Mouse (Mus musculus): Measurements from ENCODE around the gene Cntn1. TPM values are rescaled to one million over a fixed set of nuclear protein-coding genes. Genes with fewer than 3 reads are reported as not detected.

Gene Cntn1
- polyA plus RNA-seq, 1 experiment from 2014 or later = 0.05 TPM

GRCm38 (mm10) chr15:92060986-92061385 is 10.0 kb downstream of the Cntn1 start:
- H3K9me3 ChIP-seq (replicated peaks) = no peaks in the 10 kb centered on the region
- no peaks in the 10 kb centered on the region for H3K4me1 ChIP-seq (replicated peaks)
- no peak overlapping the region for H3K27ac ChIP-seq (replicated peaks)
- no peak overlapping the region for H3K4me2 ChIP-seq
- H3K9ac ChIP-seq = no peak overlapping the region
- no peaks in the 10 kb centered on the region for H3K36me3 ChIP-seq (replicated peaks)
- H3K4me3 ChIP-seq (replicated peaks) = no peak overlapping the region
- 56% methylated on average over 3 of the region's 3 CpGs for WGBS (ENCODE audit: insufficient replicate concordance)
- ATAC-seq (ENCODE audit: insufficient read depth) = no peak
- H3K27me3 ChIP-seq = no peaks in the 10 kb centered on the region

DNA sequence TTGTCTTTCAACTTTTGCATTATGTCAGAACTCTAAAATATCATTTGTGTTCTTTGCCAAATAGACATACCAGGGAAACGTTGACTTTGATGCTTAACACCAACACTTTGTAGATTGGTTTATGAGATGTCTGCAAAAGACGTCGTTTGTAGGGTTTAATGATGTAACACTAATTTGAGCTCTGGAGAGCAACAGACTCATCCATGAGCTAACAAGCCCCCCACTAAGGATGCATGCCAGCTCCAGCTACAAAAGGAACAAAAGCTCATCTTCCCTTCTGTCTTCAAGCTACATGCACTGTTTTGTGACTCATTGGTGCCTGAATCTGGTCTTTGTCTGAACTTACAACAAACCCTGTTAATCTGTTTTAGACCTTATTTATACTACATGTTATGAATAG is 28.5 kb downstream of the Cntn1 start:
- 58% methylated on average over 3 of the region's 3 CpGs for WGBS (ENCODE audit: insufficient replicate concordance)
- Histone ChIP-seq H3K27me3 (no peaks in the 10 kb centered on the region), H3K9me3 (replicated peaks) (no peaks in the 10 kb centered on the region), H3K4me1 (replicated peaks) (no peaks in the 10 kb centered on the region), H3K36me3 (replicated peaks) (no peaks in the 10 kb centered on the region), H3K4me3 (replicated peaks) (no peak overlapping the region), H3K27ac (replicated peaks) (no peak overlapping the region), H3K4me2 (no peak overlapping the region), H3K9ac (no peak overlapping the region)
- ATAC-seq (ENCODE audit: insufficient read depth) = no peak

GRCm38 (mm10) chr15:92085876-92086275 is 34.9 kb downstream of the Cntn1 start:
- no peaks in the 10 kb centered on the region for H3K4me1 ChIP-seq (replicated peaks)
- no peak for ATAC-seq (ENCODE audit: insufficient read depth)
- H3K4me2 ChIP-seq = no peak overlapping the region
- no peak overlapping the region for H3K27ac ChIP-seq (replicated peaks)
- no peaks in the 10 kb centered on the region for H3K36me3 ChIP-seq (replicated peaks)
- H3K9ac ChIP-seq = no peak overlapping the region
- 82% methylated on average over 1 of the region's 1 CpGs for WGBS (ENCODE audit: insufficient replicate concordance)
- H3K27me3 ChIP-seq = no peaks in the 10 kb centered on the region
- H3K4me3 ChIP-seq (replicated peaks) = no peak overlapping the region
- no peaks in the 10 kb centered on the region for H3K9me3 ChIP-seq (replicated peaks)

GRCm38 (mm10) chr15:92087691-92088286 is 36.8 kb downstream of the Cntn1 start:
- Histone ChIP-seq H3K36me3 (replicated peaks) (no peaks in the 10 kb centered on the region), H3K4me3 (replicated peaks) (no peak overlapping the region), H3K27me3 (no peaks in the 10 kb centered on the region), H3K4me2 (no peak overlapping the region), H3K9me3 (replicated peaks) (no peaks in the 10 kb centered on the region), H3K27ac (replicated peaks) (no peak overlapping the region), H3K9ac (no peak overlapping the region), H3K4me1 (replicated peaks) (no peaks in the 10 kb centered on the region)
- 57% methylated on average over 6 of the region's 6 CpGs for WGBS (ENCODE audit: insufficient replicate concordance)
- ATAC-seq (ENCODE audit: insufficient read depth) = no peak

DNA sequence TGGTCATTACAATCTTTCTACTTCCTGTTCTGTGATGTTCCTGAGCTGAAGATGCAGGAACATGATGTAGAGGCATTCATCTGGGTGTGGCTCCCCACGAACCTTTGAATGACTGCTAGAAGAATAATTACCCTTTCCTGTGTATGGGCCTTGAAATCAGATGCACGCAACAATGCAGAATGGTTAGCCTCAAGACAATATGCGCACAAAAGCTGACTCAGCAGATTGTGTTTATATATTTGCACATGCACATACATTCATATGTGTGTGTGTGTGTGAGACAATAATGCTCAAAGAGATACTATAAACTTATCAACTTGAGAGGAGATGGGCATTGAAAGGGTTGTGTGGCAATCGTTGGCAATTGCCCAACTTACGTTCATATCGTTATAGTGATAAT is 39.8 kb downstream of the Cntn1 start:
- Histone ChIP-seq H3K27ac (replicated peaks) (no peak overlapping the region), H3K4me2 (no peak overlapping the region), H3K27me3 (no peaks in the 10 kb centered on the region), H3K9me3 (replicated peaks) (no peaks in the 10 kb centered on the region), H3K4me3 (replicated peaks) (no peak overlapping the region), H3K4me1 (replicated peaks) (no peaks in the 10 kb centered on the region), H3K36me3 (replicated peaks) (no peaks in the 10 kb centered on the region), H3K9ac (no peak overlapping the region)
- ATAC-seq (ENCODE audit: insufficient read depth) = no peak
- 71% methylated on average over 6 of the region's 6 CpGs for WGBS (ENCODE audit: insufficient replicate concordance)

- Histone ChIP-seq H3K9me3 (replicated peaks) (no peaks in the 10 kb centered on the region), H3K4me1 (replicated peaks) (no peaks in the 10 kb centered on the region), H3K4me3 (replicated peaks) (no peak overlapping the region), H3K27ac (replicated peaks) (no peak overlapping the region), H3K9ac (no peak overlapping the region), H3K36me3 (replicated peaks) (no peaks in the 10 kb centered on the region), H3K4me2 (no peak overlapping the region), H3K27me3 (no peaks in the 10 kb centered on the region)
- WGBS (ENCODE audit: insufficient replicate concordance) = 55% methylated on average over 3 of the region's 3 CpGs
- no peak for ATAC-seq (ENCODE audit: insufficient read depth)
Measured at GRCm38 (mm10) chr15:92092041-92092440, 41.1 kb downstream of the Cntn1 start.

DNA sequence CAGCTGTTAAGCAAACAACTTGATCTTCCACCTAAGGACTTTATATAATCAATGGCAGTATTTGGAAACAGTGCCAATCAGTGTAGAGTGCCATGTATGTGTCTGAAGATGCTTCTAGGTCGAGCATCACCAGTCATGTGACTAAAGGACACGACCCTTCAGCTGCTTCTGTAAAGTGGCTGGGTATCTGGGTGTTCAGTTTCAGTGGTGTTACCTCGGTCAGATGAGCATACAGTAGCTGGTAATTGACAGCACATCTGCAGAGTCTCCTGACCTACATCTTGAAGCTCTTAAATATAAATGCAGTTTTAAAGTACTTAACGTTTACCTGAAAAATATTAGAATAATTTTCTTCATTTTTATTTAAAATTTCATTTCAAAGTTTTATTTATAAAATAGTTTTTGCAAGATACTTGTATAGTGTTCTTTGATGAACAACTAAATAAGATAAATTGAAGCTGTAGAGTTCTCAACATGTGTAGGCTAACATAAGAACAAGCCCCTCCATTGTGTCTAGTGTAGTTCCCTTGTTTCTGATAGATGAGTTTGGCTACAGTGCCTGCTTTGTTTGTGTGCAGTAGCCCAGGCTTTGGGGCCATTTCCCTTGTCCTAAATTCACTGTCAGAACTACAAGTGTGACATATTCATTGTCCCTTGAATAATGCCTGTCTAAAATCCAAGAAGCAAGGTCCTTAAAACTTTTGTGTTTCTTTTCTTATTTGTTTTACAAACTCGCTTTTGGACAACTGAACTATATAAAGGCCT is 48.6 kb downstream of the Cntn1 start:
- ATAC-seq (ENCODE audit: insufficient read depth) = no peak
- WGBS (ENCODE audit: insufficient replicate concordance) = 40% methylated on average over 5 of the region's 5 CpGs
- H3K4me3 ChIP-seq (replicated peaks) = no peak overlapping the region

GRCm38 (mm10) chr15:92101956-92102355 is 51.0 kb downstream of the Cntn1 start:
- Histone ChIP-seq H3K27me3 (no peaks in the 10 kb centered on the region), H3K36me3 (replicated peaks) (no peaks in the 10 kb centered on the region), H3K9me3 (replicated peaks) (no peaks in the 10 kb centered on the region), H3K27ac (replicated peaks) (no peak overlapping the region), H3K4me3 (replicated peaks) (no peak overlapping the region), H3K4me2 (no peak overlapping the region), H3K9ac (no peak overlapping the region), H3K4me1 (replicated peaks) (no peaks in the 10 kb centered on the region)
- ATAC-seq (ENCODE audit: insufficient read depth) = no peak
- 71% methylated on average over 9 of the region's 9 CpGs for WGBS (ENCODE audit: insufficient replicate concordance)

More for the DNA sequence above, 48.6 kb downstream of the Cntn1 start:
- Histone ChIP-seq H3K9me3 (replicated peaks) (no peaks in the 10 kb centered on the region), H3K9ac (no peak overlapping the region), H3K36me3 (replicated peaks) (no peaks in the 10 kb centered on the region), H3K27me3 (no peaks in the 10 kb centered on the region), H3K4me2 (no peak overlapping the region), H3K4me1 (replicated peaks) (no peaks in the 10 kb centered on the region), H3K27ac (replicated peaks) (no peak overlapping the region)

DNA sequence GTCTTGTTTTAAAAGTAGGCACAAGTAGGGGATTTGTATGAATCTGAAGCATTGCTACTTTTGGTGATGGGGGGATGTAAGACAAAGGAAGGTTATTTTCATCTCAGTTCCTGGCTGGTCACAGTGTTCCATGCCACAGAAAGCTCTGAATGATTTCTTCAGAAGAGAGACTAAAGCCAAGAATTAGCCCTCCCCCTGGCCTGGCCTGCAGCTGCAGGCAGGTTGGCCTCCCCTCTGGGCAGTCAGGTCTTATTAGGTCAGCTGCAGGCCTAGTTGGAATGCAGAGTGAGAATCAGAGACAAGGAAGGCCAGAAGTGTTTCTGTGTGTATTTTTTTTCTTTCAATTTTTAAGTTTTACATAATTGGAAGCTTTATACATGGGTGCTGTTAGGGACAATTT is 61.5 kb downstream of the Cntn1 start:
- Histone ChIP-seq H3K27me3 (no peaks in the 10 kb centered on the region), H3K9ac (no peak overlapping the region), H3K27ac (replicated peaks) (no peak overlapping the region), H3K9me3 (replicated peaks) (no peaks in the 10 kb centered on the region), H3K4me2 (no peak overlapping the region), H3K36me3 (replicated peaks) (no peaks in the 10 kb centered on the region), H3K4me1 (replicated peaks) (no peaks in the 10 kb centered on the region), H3K4me3 (replicated peaks) (no peak overlapping the region)
- no peak for ATAC-seq (ENCODE audit: insufficient read depth)

- Histone ChIP-seq H3K9ac (no peak overlapping the region), H3K27me3 (no peaks in the 10 kb centered on the region), H3K27ac (replicated peaks) (no peak overlapping the region), H3K36me3 (replicated peaks) (no peaks in the 10 kb centered on the region), H3K4me1 (replicated peaks) (no peaks in the 10 kb centered on the region), H3K4me3 (replicated peaks) (no peak overlapping the region), H3K9me3 (replicated peaks) (no peaks in the 10 kb centered on the region), H3K4me2 (no peak overlapping the region)
- 75% methylated on average over 3 of the region's 3 CpGs for WGBS (ENCODE audit: insufficient replicate concordance)
- ATAC-seq (ENCODE audit: insufficient read depth) = no peak
Measured at GRCm38 (mm10) chr15:92132936-92133335, 82.0 kb downstream of the Cntn1 start.

- Histone ChIP-seq H3K4me3 (replicated peaks) (no peak overlapping the region), H3K9me3 (replicated peaks) (no peaks in the 10 kb centered on the region), H3K27me3 (no peaks in the 10 kb centered on the region), H3K4me1 (replicated peaks) (no peaks in the 10 kb centered on the region), H3K27ac (replicated peaks) (no peak overlapping the region), H3K9ac (no peak overlapping the region), H3K4me2 (no peak overlapping the region), H3K36me3 (replicated peaks) (no peaks in the 10 kb centered on the region)
- 9% methylated on average over 9 of the region's 9 CpGs for WGBS (ENCODE audit: insufficient replicate concordance)
- no peak for ATAC-seq (ENCODE audit: insufficient read depth)
Measured at GRCm38 (mm10) chr15:92134254-92134653, 83.3 kb downstream of the Cntn1 start.

GRCm38 (mm10) chr15:92137026-92137425 is 86.1 kb downstream of the Cntn1 start:
- Histone ChIP-seq H3K9ac (no peak overlapping the region), H3K27ac (replicated peaks) (no peak overlapping the region), H3K4me2 (no peak overlapping the region), H3K27me3 (no peaks in the 10 kb centered on the region), H3K4me3 (replicated peaks) (no peak overlapping the region), H3K36me3 (replicated peaks) (no peaks in the 10 kb centered on the region), H3K9me3 (replicated peaks) (no peaks in the 10 kb centered on the region), H3K4me1 (replicated peaks) (no peaks in the 10 kb centered on the region)
- 64% methylated on average over 6 of the region's 6 CpGs for WGBS (ENCODE audit: insufficient replicate concordance)
- no peak for ATAC-seq (ENCODE audit: insufficient read depth)

Data from liver, embryonic 15.5 days (tissue).